Mouse (Mus musculus) activated CD4-positive, CD25-positive, alpha-beta regulatory T cell, adult 9 weeks (primary cell): ENCODE results near the gene Zcchc12. TPM values are rescaled to one million over a fixed set of nuclear protein-coding genes. Genes with fewer than 3 reads are reported as not detected.

Experiments
- polyA plus RNA-seq: library from polyadenylated mRNA; unstranded; fragments of 100-300 nt; shearing (Covaris generic); gene quantifications from one replicate; pipeline ENCODE4 v1.2.1, GENCODE M21; 2017

Zcchc12 gene
- 1.7 TPM for polyA plus RNA-seq

DNA sequence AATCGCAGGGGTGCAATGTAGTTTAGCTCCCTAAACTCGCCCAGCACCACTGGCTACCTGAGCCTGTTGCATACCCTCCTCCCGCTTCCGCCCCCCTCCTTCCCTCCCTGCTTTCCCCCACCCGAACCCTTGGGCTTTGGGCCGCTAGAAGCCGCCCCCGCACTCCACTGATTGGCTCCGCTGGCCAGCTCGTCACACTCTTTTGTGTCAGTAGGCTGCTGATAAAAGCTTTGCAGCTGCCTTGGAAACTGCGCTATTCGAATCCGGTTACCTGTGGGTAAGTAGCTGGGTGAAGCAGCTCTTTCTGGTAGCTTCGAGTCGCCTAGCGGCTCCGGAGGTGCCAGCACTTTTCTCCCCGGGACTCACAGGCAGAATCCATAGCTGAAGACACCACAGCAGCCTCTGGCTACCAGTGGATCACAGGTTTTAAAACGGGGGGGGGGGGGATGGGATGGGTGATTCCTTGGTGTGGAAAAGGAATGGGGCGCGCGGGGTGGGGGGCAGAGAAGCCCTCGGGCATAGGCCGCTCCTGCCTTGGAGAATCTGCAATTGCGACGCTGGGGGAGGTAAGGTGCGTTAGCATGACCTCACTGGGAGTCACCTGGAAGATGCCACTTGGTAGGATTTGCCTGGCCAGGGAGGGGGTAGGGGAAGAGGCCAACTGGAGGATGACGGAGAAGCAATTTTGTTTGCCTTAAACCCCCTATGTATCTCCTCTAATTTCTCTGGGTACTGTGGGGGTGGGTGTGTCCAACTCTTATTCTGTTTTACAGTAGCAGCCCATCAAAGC lies at the start of gene Zcchc12:
Zcchc12 (plus strand) TSS at position 169 of the 790 bp plus-strand sequence.

Other genes starting within 250 kb of the Zcchc12 start
- gene Il13ra1, start 83.8 kb upstream of the Zcchc12 start, polyA plus RNA-seq, result 4.1 TPM
- not detected for gene Lonrf3, start 132.4 kb downstream of the Zcchc12 start, polyA plus RNA-seq
- not detected for gene Gm6268, start 205.4 kb downstream of the Zcchc12 start, polyA plus RNA-seq